Mouse (Mus musculus) olfactory bulb, adult 2 months (tissue): ENCODE measurements around the gene Ube2b.

Experiments
- CTCF ChIP-seq: fragments of 200-500 bp; IDR thresholded peaks from 2 replicates; pipeline ENCODE4 v1.5.1; 2012; ENCODE audit warnings: low read depth, mild to moderate bottlenecking, low read length, moderate library complexity; ENCODE audit not compliant: insufficient read depth
- POLR2A ChIP-seq: fragments of 200-500 bp; IDR thresholded peaks from 2 replicates; pipeline ENCODE4 v1.6.1; 2012; ENCODE audit warnings: mild to moderate bottlenecking, low read depth, low read length, moderate library complexity; ENCODE audit not compliant: insufficient read depth

GRCm38 (mm10) chr11:52001341-52001740 lies 779 bp upstream of the Ube2b start:
- TF ChIP-seq POLR2A (no peak), CTCF (no peak)
